ENCODE assay signal across 8 mouse cellular contexts in genomic region chr17:55986030-55986961, GRCm38 (mm10). TPM values are rescaled to one million over a fixed set of nuclear protein-coding genes. Genes with fewer than 3 reads are reported as not detected.
DNase-seq lines count a peak whose midpoint lies in the region; ATAC-seq lines count a peak whose summit lies in the region.

TSS of gene Fsd1 (plus strand) at chr17:55986509.

- no peak for DNase-seq in heart, adult 11 months
- peak; percentile 86 for DNase-seq in right cerebral cortex, postnatal 4 days
- no peak for DNase-seq in urinary bladder, adult 2 months (ENCODE audit: low spot score)

- no peaks in the 10 kb centered on the region for H3K4me1 ChIP-seq in heart, embryonic 12.5 days (replicated peaks)
- peaks cover 7% of the 10 kb centered on the region for H3K4me1 ChIP-seq in forebrain, embryonic 13.5 days
- H3K4me1 ChIP-seq in intestine, embryonic 15.5 days (replicated peaks): peaks cover 9% of the 10 kb centered on the region; the same call in 1 of the 2 replicates
- H3K4me1 ChIP-seq in liver, embryonic 15.5 days (replicated peaks): no peaks in the 10 kb centered on the region

- H3K9ac ChIP-seq in heart, embryonic 12.5 days: 0 out of 2 replicates have a peak within 1 kb of the TSS, but pooled peaks have one; percentile 41
- peak within 1 kb of the TSS; percentile 86 for H3K9ac ChIP-seq in forebrain, embryonic 13.5 days
- peak within 1 kb of the TSS; percentile 33; the same call in 1 of the 2 replicates for H3K9ac ChIP-seq in intestine, embryonic 15.5 days
- H3K9ac ChIP-seq in liver, embryonic 15.5 days: no peak within 1 kb of the TSS

- peaks cover 33% of the 10 kb centered on the region for H3K27me3 ChIP-seq in heart, embryonic 12.5 days (replicated peaks)
- H3K27me3 ChIP-seq in forebrain, embryonic 13.5 days: no peaks in the 10 kb centered on the region
- no peaks in the 10 kb centered on the region for H3K27me3 ChIP-seq in intestine, embryonic 15.5 days (replicated peaks)
- peaks cover 34% of the 10 kb centered on the region for H3K27me3 ChIP-seq in liver, embryonic 15.5 days

- peak within 1 kb of the TSS; percentile 71 for H3K4me2 ChIP-seq in heart, embryonic 12.5 days
- H3K4me2 ChIP-seq in forebrain, embryonic 13.5 days: peak within 1 kb of the TSS; percentile 95
- H3K4me2 ChIP-seq in intestine, embryonic 15.5 days (replicated peaks): peak within 1 kb of the TSS; percentile 73
- H3K4me2 ChIP-seq in liver, embryonic 15.5 days: 0 out of 2 replicates have a peak within 1 kb of the TSS, but pooled peaks have one; percentile 23

- no peak; the same call in 1 of the 2 replicates for ATAC-seq in heart, embryonic 12.5 days (ENCODE audit: insufficient number of reproducible peaks, low FRiP score)
- peak; percentile 83 for ATAC-seq in cerebellum, adult (ENCODE audit: insufficient number of reproducible peaks, low FRiP score, low TSS enrichment)
- peak; percentile 90 for ATAC-seq in forebrain, embryonic 13.5 days
- ATAC-seq in intestine, embryonic 15.5 days: peak; percentile 24; the same call in 1 of the 2 replicates
- no peak for ATAC-seq in liver, embryonic 15.5 days (ENCODE audit: insufficient read depth)

- 8% methylated on average over 35 of the region's 35 CpGs for WGBS in heart, embryonic 12.5 days
- WGBS in forebrain, embryonic 13.5 days: 8% methylated on average over 32 of the region's 35 CpGs
- 9% methylated on average over 32 of the region's 35 CpGs for WGBS in intestine, embryonic 15.5 days
- WGBS in liver, embryonic 15.5 days (ENCODE audit: insufficient replicate concordance): 9% methylated on average over 35 of the region's 35 CpGs

- no peak within 1 kb of the TSS for H3K27ac ChIP-seq in heart, embryonic 12.5 days (ENCODE audit: poor library complexity, severe bottlenecking)
- H3K27ac ChIP-seq in forebrain, embryonic 13.5 days: no peak within 1 kb of the TSS
- no peak within 1 kb of the TSS for H3K27ac ChIP-seq in intestine, embryonic 15.5 days
- H3K27ac ChIP-seq in liver, embryonic 15.5 days (replicated peaks): no peak within 1 kb of the TSS

- H3K36me3 ChIP-seq in heart, embryonic 12.5 days: no peaks in the 10 kb centered on the region
- H3K36me3 ChIP-seq in forebrain, embryonic 13.5 days (ENCODE audit: poor library complexity, severe bottlenecking): peaks cover 25% of the 10 kb centered on the region
- H3K36me3 ChIP-seq in intestine, embryonic 15.5 days: no peaks in the 10 kb centered on the region
- H3K36me3 ChIP-seq in liver, embryonic 15.5 days (replicated peaks): no peaks in the 10 kb centered on the region

- 0 out of 2 replicates have a peak, but pooled peaks cover 4% of the 10 kb centered on the region for H3K9me3 ChIP-seq in heart, embryonic 12.5 days (replicated peaks)
- no peaks in the 10 kb centered on the region for H3K9me3 ChIP-seq in forebrain, embryonic 13.5 days (replicated peaks)
- H3K9me3 ChIP-seq in intestine, embryonic 15.5 days: no peaks in the 10 kb centered on the region
- no peaks in the 10 kb centered on the region for H3K9me3 ChIP-seq in liver, embryonic 15.5 days (replicated peaks)

- peak within 1 kb of the TSS; percentile 47 for H3K4me3 ChIP-seq in heart, embryonic 12.5 days
- peak within 1 kb of the TSS; percentile 79 for H3K4me3 ChIP-seq in forebrain, embryonic 13.5 days
- peak within 1 kb of the TSS; percentile 45 for H3K4me3 ChIP-seq in intestine, embryonic 15.5 days (replicated peaks)
- H3K4me3 ChIP-seq in liver, embryonic 15.5 days (replicated peaks): no peak within 1 kb of the TSS

RNA-seq across cellular contexts. Expression of gene Fsd1, which starts in this region (rescaled TPM):
- 5.2 and 5.6 TPM in 2 replicates for polyA plus RNA-seq in heart, embryonic 12.5 days (2016; fragmentation: Nextera tagmentation; extraction: Ambion mirVana)
- 96.0 and 113 TPM in 2 replicates for polyA plus RNA-seq in forebrain, embryonic 13.5 days (2015; fragmentation: Nextera tagmentation; extraction: Ambion mirVana)
- 8.9 and 11.5 TPM in 2 replicates for polyA plus RNA-seq in intestine, embryonic 15.5 days (2015; fragmentation: Nextera tagmentation; extraction: Ambion mirVana)
- polyA plus RNA-seq in liver, embryonic 15.5 days (2015; fragmentation: Nextera tagmentation; extraction: Ambion mirVana): 0.13 and 0.50 TPM in 2 replicates
- polyA plus RNA-seq in urinary bladder, adult 2 months (2012; rRNA removed): 0.57 and 1.2 TPM in 2 replicates

Comparison
In these comparisons a context has a peak if more than half of its experiments do, and no peak if none do; other contexts are left out.
1. ATAC-seq: peak in cerebellum, adult (single experiment), forebrain, embryonic 13.5 days (single experiment) and intestine, embryonic 15.5 days (single experiment); none in heart, embryonic 12.5 days (single experiment) and liver, embryonic 15.5 days (single experiment).
2. H3K4me2 ChIP-seq: peak in every context shown above with its lines; median percentile 95 in forebrain, embryonic 13.5 days; 73 in intestine, embryonic 15.5 days; 71 in heart, embryonic 12.5 days; 23 in liver, embryonic 15.5 days.